Mouse (Mus musculus): ENCODE data around the gene Dusp16. TPM values are rescaled to one million over a fixed set of nuclear protein-coding genes. Genes with fewer than 3 reads are reported as not detected.
A peak's percentile ranks its signal among the peaks of the same experiment; 100 is the strongest.

The Dusp16 gene
- polyA plus RNA-seq, 1 experiment from 2014 or later: 10.0 TPM

DNA sequence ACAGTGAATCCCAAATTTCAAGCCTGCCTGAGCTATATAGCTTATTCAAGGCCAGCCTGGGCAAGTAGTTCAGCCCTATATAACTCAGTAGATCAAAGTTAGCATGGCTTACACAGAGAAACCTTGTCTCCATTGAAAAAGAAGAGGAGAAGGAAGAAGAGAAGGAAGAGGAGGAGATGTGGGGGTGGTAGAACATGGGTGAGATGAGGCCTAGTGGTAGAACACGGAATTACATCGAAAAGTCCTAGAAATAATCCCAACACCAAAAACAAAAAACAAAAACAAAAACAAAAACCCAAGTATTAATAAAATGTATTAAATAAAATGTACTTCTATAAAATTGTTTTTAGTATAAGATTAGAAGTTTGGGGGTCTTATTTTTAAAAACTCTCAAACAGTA, 12.4 kb downstream of the Dusp16 start:
- Histone ChIP-seq H3K9me3 (replicated peaks) (no peaks in the 10 kb centered on the region), H3K27ac (no peak overlapping the region), H3K36me3 (no peaks in the 10 kb centered on the region), H3K4me1 (no peaks in the 10 kb centered on the region), H3K4me3 (no peak overlapping the region), H3K27me3 (ENCODE audit: low read depth, poor library complexity, severe bottlenecking) (no peaks in the 10 kb centered on the region)
- WGBS: 68% methylated on average over 2 of the region's 2 CpGs
- no peak for DNase-seq (ENCODE audit: low spot score)

DNA sequence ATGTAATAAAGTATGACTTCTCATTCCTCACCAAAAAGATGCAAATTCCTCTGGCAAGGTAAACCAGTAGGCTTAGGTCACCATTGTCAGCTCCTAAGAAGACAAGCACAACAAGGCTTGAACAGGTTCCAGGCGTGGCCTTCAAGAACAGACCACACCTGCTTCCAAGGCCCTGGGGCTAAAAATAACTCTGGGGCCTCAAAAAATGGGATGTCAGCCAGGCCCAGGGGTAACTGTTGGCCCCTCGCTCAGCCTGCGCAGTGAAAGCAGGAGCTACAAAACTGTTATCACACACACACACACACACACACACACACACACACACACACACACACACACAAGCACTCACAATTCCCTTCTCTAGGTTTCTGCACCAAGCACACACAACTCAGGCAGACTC, 18.5 kb downstream of the Dusp16 start:
- WGBS: 64% methylated on average over 3 of the region's 3 CpGs
- Histone ChIP-seq H3K27me3 (ENCODE audit: low read depth, poor library complexity, severe bottlenecking) (no peaks in the 10 kb centered on the region), H3K9me3 (replicated peaks) (no peaks in the 10 kb centered on the region), H3K4me3 (no peak overlapping the region), H3K4me1 (no peaks in the 10 kb centered on the region), H3K27ac (no peak overlapping the region), H3K36me3 (no peaks in the 10 kb centered on the region)
- DNase-seq (ENCODE audit: low spot score): no peak

DNA sequence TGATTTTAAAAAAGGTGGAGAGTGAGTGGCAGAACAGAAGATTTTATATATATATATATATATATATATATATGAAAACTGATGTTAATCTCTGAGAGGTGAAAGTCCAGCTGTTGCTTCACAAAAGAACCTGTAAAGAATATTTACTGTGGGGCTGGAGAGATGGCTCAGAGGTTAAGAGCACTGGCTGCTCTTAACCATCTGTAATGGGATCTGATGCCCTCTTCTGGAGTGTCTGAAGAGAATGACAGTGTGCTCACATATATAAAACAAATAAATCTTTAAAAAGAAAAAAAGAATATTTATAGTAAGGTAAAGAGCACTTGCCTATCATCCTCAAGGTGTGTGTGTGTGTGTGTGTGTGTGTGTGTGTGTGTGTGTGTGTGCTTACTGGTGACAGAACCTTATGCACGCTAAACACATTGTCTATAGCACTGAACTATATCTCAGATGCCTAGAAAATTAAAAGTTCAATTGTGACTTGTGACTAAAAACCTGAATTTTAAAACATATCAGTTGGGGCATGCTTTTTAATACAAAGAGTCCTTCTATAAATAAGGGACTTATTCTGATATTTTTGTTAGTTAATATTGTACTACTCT, 19.0 kb downstream of the Dusp16 start:
- H3K4me1 ChIP-seq: no peaks in the 10 kb centered on the region
- H3K36me3 ChIP-seq: no peaks in the 10 kb centered on the region
- no peak overlapping the region for H3K27ac ChIP-seq
- WGBS: 100% methylated on average over 1 of the region's 1 CpGs
- DNase-seq (ENCODE audit: low spot score): no peak
- no peaks in the 10 kb centered on the region for H3K9me3 ChIP-seq (replicated peaks)
- no peak overlapping the region for H3K4me3 ChIP-seq
- H3K27me3 ChIP-seq (ENCODE audit: low read depth, poor library complexity, severe bottlenecking): no peaks in the 10 kb centered on the region

DNA sequence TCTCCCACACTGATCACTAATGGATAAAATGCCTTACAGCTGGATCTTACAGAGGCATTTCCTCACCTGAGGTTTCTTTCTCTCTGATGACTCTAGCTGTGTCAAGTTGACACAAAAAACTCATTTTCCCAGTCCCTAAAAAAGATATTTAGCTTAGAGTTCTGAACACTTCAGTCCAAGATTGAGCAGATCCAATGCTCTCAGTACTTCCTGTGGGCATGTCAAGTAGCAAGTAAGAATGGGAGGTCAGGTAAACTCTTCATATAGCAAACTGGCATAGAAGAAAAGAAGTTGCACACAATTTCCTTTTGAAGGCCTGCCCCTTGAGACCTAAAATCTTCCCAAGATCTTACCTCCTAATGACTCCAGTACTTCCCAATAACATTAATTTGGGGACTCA, 22.1 kb downstream of the Dusp16 start:
- no peaks in the 10 kb centered on the region for H3K4me1 ChIP-seq
- no peak for DNase-seq (ENCODE audit: low spot score)
- no peaks in the 10 kb centered on the region for H3K9me3 ChIP-seq (replicated peaks)
- no peak overlapping the region for H3K27ac ChIP-seq
- H3K27me3 ChIP-seq (ENCODE audit: low read depth, poor library complexity, severe bottlenecking): no peaks in the 10 kb centered on the region
- H3K36me3 ChIP-seq: no peaks in the 10 kb centered on the region
- no peak overlapping the region for H3K4me3 ChIP-seq

DNA sequence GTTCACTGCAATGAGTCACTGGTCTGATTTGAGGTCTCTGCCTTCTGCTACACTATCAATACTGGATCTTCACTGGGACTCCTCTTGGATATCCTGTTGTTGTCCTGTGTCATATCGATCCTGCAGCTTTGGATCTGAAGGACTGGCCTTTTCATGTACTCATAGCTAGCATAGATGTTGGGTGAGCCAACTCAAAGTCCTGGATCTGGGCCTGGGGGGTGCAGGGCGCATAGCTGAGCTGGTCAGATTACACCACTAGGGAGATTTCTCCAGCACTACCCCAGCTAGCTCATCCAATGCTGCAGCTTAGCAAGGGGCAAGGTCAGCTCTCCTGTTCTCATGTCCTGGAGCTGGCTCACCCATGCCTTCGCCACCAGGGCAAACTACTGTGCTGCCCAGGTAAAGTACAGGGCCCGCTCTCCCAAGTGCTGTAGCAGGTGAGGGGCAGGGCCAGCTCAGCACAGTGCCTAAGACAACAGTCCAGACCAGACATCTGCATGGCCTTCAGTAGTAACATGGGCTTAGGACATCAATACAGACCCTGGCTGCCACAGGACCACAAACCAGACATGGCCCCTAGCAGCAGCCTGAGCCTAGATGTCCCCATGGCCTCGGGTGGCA, 27.9 kb downstream of the Dusp16 start:
- Histone ChIP-seq H3K36me3 (no peaks in the 10 kb centered on the region), H3K9me3 (replicated peaks) (no peaks in the 10 kb centered on the region), H3K4me3 (no peak overlapping the region), H3K27me3 (ENCODE audit: low read depth, poor library complexity, severe bottlenecking) (no peaks in the 10 kb centered on the region), H3K4me1 (0 out of 2 replicates have a peak, but pooled peaks cover 2% of the 10 kb centered on the region), H3K27ac (0 out of 2 replicates have a peak overlapping the region, but pooled peaks have one; percentile 42)
- 91% methylated on average over 5 of the region's 5 CpGs for WGBS
- DNase-seq (ENCODE audit: low spot score): no peak

DNA sequence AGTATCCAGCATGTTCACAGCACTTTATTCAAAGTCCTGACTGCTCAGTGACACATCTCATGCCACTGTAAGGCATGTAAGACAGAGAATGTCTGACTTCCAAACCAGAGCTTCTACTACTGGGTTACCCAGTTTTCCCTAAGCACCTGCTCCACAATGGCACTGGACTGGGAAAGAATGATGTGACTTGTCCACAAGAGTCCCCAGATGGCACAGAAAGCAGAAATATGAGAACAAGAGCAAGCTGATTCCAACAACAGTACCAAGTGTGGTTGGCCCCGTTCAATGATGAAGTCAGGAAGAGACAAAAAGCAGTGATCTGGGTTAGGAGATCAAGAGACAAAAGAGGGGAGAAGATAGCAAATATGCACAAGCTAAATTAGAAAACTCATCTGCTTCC, 29.0 kb downstream of the Dusp16 start:
- Histone ChIP-seq H3K4me1 (0 out of 2 replicates have a peak, but pooled peaks cover 2% of the 10 kb centered on the region), H3K9me3 (replicated peaks) (no peaks in the 10 kb centered on the region), H3K4me3 (no peak overlapping the region), H3K27ac (no peak overlapping the region), H3K36me3 (no peaks in the 10 kb centered on the region), H3K27me3 (ENCODE audit: low read depth, poor library complexity, severe bottlenecking) (no peaks in the 10 kb centered on the region)
- DNase-seq (ENCODE audit: low spot score): no peak
- 76% methylated on average over 1 of the region's 1 CpGs for WGBS

DNA sequence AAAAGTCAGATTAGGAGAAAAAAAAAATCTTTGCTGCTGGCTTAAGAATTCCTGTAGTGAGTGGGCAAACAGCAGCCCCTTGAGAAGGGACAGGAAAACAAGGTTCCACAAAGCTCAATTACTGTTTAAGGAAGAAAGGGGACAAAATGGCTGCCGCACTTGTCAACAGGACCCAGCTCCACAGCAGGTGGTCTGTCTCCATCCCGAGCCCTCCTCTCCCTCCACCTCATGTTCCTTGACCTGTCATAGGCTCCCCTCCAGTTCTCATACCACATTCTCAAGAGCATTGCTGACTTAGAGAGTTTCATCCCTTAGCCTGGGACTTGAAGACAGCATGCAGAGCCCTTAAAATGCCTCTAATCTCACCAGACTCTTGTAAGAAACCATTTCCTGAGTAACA, 30.6 kb downstream of the Dusp16 start:
- H3K27ac ChIP-seq: no peak overlapping the region
- no peaks in the 10 kb centered on the region for H3K9me3 ChIP-seq (replicated peaks)
- 0 out of 2 replicates have a peak, but pooled peaks cover 2% of the 10 kb centered on the region for H3K4me1 ChIP-seq
- H3K36me3 ChIP-seq: no peaks in the 10 kb centered on the region
- H3K4me3 ChIP-seq: no peak overlapping the region
- no peak for DNase-seq (ENCODE audit: low spot score)
- WGBS: 56% methylated on average over 2 of the region's 2 CpGs
- H3K27me3 ChIP-seq (ENCODE audit: low read depth, poor library complexity, severe bottlenecking): no peaks in the 10 kb centered on the region

DNA sequence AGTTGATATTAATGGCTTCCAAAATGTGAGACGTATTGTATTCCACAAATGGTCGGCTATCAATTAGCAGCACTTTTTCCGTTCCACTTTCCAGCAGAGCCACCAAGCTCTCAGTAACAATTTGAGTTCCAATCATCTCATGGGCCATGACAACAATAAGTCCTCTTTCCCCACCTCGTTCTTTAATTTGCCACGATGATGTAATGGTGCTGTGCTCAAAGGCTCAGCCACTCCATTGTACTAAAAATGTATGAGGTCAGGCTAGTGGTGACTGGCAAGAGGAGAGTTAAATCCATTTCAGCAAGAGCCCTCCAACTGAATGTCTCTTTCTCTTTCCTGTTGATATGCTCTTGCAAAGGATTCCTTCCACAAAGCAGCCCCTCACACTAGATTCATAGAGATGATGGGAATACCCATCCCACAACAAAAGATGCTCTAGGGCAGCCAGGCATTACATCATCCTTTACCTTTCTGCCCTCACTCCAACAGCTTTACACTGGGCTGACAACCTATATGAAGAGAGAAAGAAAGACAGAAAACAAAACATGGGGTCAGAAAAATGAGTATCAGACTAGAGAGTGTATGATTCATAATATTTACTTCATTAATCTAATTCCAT, 31.4 kb downstream of the Dusp16 start:
- H3K9me3 ChIP-seq (replicated peaks): no peaks in the 10 kb centered on the region
- no peak overlapping the region for H3K27ac ChIP-seq
- H3K4me3 ChIP-seq: no peak overlapping the region
- no peak for DNase-seq (ENCODE audit: low spot score)
- H3K27me3 ChIP-seq (ENCODE audit: low read depth, poor library complexity, severe bottlenecking): no peaks in the 10 kb centered on the region
- H3K36me3 ChIP-seq: no peaks in the 10 kb centered on the region
- H3K4me1 ChIP-seq: 0 out of 2 replicates have a peak, but pooled peaks cover 2% of the 10 kb centered on the region
- 90% methylated on average over 5 of the region's 5 CpGs for WGBS

DNA sequence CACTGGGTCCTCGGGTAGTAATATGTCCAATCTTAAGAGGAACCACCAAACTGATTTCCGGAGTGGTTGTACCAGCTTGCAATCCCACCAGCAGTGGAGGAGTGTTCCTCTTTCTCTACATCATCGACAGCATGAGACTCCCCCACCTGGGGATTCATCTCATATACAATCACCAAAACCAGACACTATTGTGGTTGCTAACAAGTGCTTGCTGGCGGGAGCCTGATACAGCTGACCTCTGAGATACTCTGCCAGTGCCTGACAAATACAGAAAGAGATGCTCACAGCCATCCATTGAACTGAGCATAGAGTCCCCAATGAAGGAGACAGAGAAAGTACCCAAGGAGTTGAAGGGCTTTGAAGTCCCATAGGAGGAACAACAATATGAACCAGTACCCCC, 36.4 kb downstream of the Dusp16 start:
- peaks cover 7% of the 10 kb centered on the region; the same call in 1 of the 2 replicates for H3K36me3 ChIP-seq
- no peak for DNase-seq (ENCODE audit: low spot score)
- no peaks in the 10 kb centered on the region for H3K9me3 ChIP-seq (replicated peaks)
- no peaks in the 10 kb centered on the region for H3K27me3 ChIP-seq (ENCODE audit: low read depth, poor library complexity, severe bottlenecking)
- 97% methylated on average over 4 of the region's 4 CpGs for WGBS
- no peak overlapping the region for H3K27ac ChIP-seq
- H3K4me1 ChIP-seq: peaks cover 3% of the 10 kb centered on the region; the same call in 1 of the 2 replicates
- no peak overlapping the region for H3K4me3 ChIP-seq

DNA sequence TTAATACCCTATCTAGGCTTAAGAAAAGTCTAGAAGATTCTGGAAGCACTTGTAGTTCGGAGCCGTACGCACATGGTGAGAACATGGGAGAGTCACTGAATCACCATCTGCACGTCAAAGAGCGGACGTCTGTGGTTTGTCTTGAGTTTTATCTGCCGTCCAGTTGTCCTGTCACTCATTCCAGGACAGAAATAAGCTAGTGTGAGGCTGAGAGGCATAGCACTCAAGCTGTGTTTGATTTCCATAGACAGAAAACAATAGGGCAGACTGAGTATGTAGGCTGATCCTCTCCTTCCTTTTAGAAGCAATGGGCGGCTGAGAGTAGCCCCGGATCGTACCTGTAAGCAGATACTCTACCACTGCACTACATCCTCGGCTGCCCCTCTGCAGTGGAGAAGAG, 38.6 kb downstream of the Dusp16 start:
- Histone ChIP-seq H3K4me1 (peaks cover 3% of the 10 kb centered on the region; the same call in 1 of the 2 replicates), H3K27ac (no peak overlapping the region), H3K27me3 (ENCODE audit: low read depth, poor library complexity, severe bottlenecking) (no peaks in the 10 kb centered on the region), H3K36me3 (peaks cover 12% of the 10 kb centered on the region), H3K9me3 (replicated peaks) (no peaks in the 10 kb centered on the region), H3K4me3 (no peak overlapping the region)
- no peak for DNase-seq (ENCODE audit: low spot score)
- WGBS: 93% methylated on average over 11 of the region's 11 CpGs

DNA sequence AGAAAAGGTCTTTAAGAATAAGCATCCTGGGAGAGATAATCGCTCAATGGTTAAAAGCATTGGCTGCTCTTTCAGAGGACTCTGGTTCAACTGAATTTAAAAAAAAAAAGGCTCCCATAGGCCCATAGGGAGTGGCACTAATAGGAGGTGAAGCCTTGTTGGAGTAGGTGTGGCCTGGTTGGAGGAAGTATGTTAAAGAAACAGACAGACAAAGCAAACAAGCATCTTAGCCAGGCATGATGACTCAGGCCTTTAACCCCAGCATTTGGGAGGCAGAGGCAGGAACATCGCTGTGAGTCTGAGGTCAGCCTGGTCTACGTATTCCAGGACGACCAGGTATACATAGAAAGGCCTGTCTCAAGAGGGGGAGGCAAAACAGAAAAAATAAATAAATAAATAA, 39.0 kb downstream of the Dusp16 start:
- Histone ChIP-seq H3K36me3 (peaks cover 12% of the 10 kb centered on the region), H3K27me3 (ENCODE audit: low read depth, poor library complexity, severe bottlenecking) (no peaks in the 10 kb centered on the region), H3K4me3 (no peak overlapping the region), H3K4me1 (peaks cover 3% of the 10 kb centered on the region; the same call in 1 of the 2 replicates), H3K27ac (no peak overlapping the region), H3K9me3 (replicated peaks) (no peaks in the 10 kb centered on the region)
- WGBS: 95% methylated on average over 4 of the region's 4 CpGs
- DNase-seq (ENCODE audit: low spot score): no peak

DNA sequence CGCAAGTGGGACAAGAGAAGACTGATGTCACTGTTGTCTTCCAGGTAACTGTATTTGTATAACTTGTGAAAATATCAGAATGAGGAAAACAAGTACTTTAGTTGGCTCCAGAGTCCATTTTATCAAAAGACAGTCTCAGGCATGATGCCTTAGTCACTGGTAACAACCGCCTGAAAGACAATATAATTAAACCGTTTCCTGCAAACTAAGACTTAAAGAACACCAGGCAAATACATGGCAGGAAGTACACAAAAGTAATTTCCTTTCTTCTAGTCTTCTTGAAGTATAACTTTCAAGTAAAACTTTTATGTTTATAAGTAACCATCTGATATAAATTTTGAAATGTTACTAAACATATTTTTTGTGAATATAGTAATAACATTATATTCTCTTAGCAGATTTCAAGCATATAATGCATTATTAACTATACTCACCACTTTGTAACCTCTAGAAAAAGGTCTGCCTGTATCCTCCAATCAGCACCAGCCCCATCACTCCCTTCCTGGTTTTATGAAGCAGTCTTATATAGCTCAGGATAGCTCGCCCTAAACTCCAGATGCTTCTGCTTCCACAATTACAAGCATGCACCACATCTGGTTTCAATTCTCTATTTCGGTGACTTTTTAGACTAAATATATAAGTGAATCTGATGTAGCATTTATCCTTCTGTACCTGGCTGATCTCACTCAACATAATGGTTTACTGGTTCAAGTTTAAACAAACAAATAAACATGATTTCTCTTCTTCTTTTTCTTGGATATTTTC, 40.4 kb downstream of the Dusp16 start:
- Histone ChIP-seq H3K36me3 (peaks cover 12% of the 10 kb centered on the region), H3K4me3 (no peak overlapping the region), H3K4me1 (peaks cover 3% of the 10 kb centered on the region; the same call in 1 of the 2 replicates), H3K27me3 (ENCODE audit: low read depth, poor library complexity, severe bottlenecking) (no peaks in the 10 kb centered on the region), H3K27ac (no peak overlapping the region), H3K9me3 (replicated peaks) (no peaks in the 10 kb centered on the region)
- DNase-seq (ENCODE audit: low spot score): no peak
- WGBS: 62% methylated on average over 5 of the region's 5 CpGs

DNA sequence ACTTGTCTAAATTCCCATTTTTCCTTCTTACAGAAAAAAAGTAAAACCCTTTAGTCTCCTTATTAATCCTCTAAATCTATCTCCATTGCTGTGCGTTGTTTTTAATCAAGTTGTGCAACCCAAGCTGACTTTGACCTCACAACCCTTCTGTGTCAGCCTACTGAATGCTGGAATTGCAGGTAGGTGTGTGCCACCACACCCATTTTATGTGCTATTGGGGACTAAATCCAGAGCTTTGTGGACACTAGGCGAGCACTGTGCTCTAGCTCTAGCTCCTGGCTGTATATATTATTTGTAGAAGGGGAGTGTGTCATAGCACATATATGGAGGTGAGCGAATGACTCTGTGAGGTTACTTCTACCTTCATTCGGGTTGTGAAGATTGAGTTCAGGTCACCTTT, 41.3 kb downstream of the Dusp16 start:
- Histone ChIP-seq H3K27ac (no peak overlapping the region), H3K27me3 (ENCODE audit: low read depth, poor library complexity, severe bottlenecking) (no peaks in the 10 kb centered on the region), H3K4me3 (no peak overlapping the region), H3K4me1 (peaks cover 3% of the 10 kb centered on the region; the same call in 1 of the 2 replicates), H3K9me3 (replicated peaks) (no peaks in the 10 kb centered on the region), H3K36me3 (peaks cover 12% of the 10 kb centered on the region)
- WGBS: 94% methylated on average over 4 of the region's 4 CpGs
- DNase-seq (ENCODE audit: low spot score): no peak

Data from limb, embryonic 10.5 days (tissue).